Mouse (Mus musculus): ENCODE data around the gene Snx9.

The Snx9 gene

DNA sequence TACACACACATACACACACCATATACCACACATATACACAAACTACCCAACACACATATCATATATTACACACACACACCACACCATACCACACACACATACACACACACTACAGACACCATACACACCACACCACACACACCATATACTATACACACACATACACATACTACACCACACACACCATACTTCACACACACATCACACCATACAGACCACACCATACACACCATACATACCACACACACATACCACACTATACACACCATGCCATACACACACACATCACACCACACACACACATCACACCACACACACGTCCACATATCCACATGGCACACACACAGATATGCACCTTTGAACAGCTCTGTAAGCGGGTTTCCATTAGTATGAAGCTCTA lies 34.3 kb upstream of the Snx9 start:
- no peak for DNase-seq (ENCODE audit: low spot score in 2 of 2)

DNA sequence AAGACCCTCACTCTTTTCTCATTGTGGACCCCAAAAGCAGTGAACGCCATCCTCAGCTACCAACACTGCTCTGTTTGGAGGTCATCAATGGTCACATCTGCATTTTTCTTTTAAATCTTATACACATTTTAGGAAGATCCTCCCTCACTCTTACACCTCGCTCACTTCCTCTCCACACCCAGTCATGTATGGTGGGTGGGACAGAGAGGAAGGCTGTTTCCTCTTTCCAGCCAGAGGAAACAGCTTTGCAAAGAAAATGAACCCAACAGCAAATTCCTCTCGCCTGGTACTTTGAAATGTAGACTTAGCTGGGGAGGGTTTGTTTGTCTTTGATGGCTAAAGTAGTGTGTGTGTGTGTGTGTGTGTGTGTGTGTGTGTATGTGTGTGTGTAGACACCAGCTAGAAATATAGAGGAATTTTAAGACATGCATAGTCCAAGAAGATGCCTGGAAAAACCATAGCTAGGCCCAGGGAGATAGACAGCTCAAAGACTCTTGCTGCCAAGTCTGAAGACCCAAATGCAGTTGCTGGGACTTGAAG lies 33.2 kb upstream of the Snx9 start:
- DNase-seq (ENCODE audit: low spot score in 2 of 2): no peak

DNA sequence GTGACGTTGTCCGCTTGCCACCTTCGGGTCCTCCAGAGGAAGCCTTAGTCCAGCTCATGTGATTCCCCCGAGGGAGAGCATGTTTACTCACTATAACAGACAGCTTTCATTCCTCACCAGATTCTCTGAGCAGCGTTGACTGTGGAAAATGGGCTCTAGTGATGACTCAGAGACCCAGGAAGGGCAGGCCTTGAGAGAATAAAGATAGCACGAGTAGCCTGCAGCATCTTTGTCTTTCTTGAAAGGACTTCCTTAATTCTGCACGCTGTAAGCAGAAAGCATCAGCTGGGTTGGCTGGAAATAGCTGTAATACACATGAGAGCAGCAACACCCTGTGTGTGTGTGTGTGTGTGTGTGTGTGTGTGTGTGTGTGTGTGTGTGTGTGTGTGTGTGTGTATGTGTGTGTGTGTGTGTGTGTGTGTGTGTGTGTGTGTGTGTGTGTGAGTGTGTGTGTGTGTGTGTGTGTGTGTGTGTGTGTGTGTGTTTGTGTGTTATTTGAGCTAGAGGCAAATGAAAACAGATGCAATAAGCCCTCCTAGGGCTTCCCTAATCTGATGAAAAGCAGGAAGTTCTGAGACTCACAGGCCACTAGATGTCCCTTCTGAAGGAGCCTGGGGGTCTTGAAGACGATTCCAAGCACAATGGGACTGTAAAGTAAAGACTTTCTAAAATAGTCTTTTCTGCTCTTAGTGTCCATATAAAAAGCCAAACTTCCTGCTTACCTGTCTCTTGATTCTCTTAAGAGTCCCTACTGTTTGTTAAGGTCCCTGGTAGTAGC lies 27.1 kb upstream of the Snx9 start:
- no peak for DNase-seq (ENCODE audit: low spot score in 2 of 2)

DNA sequence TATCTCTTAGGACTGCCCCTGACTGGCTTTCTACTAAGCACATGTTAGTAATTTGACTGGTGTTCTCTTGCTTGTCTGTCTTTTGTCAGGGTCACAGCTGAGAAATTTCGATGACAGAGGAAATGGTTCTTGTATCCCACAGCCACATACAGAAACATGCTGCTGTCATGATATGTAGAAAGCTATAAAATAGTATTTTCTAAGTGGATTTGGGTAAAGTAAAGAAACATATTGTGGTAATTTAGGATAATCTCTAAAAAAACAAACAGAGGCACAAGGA lies 26.5 kb upstream of the Snx9 start:
- DNase-seq (ENCODE audit: low spot score in 2 of 2): no peak

DNA sequence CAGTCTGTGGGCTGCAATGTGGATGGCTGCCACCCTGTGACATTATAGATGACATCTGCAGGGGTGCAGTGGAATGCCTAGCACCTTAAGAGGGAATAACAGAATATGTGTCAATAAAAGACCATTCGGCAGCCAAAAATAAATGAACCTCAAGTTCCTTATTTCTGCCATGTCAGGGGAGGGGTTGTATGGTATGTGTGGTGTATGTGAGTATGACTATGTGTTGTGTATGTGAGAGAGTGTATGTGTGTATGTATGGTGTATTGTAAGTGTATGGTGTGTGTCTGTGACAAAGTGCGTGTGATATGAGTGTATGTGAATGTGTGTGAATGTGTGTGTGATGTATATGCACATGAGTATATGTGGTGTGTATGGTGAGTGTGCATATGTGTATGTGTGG lies 23.3 kb upstream of the Snx9 start:
- no peak for DNase-seq (ENCODE audit: low spot score in 2 of 2)

DNA sequence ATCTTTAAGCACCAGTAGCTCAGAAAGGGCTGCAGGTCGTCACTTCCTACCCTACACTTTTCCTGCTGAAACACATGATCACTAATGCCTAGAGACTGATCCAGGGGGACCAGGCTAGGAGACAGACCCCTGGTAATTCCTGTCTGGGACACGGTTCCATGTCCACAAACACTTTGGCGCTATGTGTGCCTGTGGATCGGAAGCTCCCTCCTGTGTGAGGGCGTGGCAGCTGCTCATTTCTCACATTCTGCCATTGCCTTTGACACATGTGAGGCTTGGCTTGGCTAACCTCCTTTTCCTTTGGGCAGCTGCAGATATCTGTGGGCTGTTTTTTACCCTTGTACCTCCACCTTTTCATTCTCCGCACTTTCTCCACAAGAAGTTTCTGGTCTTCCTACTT lies 22.0 kb upstream of the Snx9 start:
- DNase-seq (ENCODE audit: low spot score in 2 of 2): no peak

DNA sequence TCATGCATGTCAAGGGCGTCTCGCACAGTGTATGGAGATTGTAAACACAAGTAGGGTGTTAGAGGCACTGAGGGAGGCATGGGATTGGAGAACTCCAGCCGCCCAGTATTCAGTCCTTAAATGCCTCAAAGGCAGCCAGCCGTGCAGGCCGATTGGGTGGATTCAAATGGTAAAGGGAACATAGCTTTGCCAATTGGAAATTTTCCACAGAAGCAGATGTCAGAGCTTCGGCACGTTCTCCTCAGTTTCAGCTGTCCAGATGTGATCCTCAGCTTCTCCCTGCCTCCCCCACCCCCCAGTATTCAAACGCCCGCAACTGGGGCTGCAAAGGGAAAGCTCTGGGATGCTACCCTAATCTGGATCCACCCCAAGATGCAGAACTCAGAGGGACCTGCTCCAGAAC lies 21.3 kb upstream of the Snx9 start:
- DNase-seq (ENCODE audit: low spot score in 2 of 2): no peak

DNA sequence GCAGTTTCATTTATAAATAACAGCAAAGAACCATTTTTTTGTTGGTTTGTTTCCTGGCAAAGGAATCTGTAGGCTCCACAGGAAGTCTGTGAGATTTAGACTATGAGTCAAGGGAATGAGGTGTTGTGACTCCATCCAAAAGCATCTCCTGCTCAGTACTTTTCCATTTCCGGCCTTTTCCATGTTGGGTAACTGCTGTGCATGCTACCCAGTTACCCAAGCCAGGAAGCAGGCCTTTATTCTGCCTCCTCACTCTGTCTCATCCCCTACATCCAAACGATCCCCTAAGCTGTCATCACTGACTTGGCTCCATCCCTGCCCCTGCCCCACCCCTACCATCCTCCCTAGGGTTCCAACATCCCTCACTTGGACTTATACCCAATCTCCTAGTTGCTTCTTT lies 18.6 kb upstream of the Snx9 start:
- DNase-seq (ENCODE audit: low spot score in 2 of 2): no peak

DNA sequence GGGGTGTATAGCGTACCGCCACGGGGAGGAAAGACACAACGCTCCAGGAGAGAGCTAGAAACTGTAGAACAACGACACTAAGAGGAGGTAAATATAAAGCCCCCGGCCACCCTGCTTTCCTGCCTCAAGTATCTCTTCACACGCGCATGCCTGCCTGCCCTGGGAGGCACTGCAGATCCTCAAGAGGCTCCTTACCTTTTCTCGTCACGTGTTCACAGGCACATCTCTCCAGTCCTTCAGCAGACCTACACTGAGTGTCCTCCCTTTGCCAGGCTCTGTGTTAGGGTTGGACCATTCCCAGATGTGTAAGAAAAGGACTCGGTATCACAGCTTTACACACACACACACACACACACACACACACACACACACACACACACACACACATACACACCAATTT lies 18.1 kb upstream of the Snx9 start:
- DNase-seq (ENCODE audit: low spot score in 2 of 2): no peak

DNA sequence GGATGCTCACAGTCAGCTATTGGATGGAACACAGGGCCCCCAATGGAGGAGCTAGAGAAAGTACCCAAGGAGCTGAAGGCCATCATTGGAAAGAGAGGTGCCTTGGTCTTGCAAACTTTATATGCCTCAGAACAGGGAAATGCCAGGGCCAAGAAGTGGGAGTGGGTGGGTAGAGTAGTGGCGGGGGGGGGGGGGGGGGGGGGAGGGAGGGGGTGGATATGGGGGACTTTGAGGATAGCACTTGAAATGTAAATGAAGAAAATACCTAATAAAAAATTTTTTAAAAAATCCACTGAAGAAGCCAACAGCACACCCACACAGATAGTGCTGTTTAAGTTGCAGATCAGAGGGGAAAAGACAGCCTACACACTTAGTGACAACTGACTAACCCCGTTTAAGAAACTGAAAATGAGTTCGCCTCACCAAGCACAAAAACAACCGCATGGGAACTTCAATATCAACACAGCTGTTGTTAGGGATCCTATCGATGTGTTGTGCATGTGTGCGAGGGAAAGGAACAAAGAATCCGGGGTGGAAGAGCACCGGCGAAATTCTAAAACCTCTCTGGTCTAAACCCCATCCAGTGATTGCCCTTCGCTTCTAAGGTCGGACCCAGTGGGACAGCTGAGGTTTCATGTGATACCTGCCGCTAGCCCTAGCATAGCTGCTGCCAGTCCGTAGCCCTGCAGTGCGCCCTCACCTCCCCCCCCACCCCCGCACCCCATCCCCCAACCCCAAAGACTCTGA lies 13.1 kb upstream of the Snx9 start:
- DNase-seq (ENCODE audit: low spot score in 2 of 2): no peak

DNA sequence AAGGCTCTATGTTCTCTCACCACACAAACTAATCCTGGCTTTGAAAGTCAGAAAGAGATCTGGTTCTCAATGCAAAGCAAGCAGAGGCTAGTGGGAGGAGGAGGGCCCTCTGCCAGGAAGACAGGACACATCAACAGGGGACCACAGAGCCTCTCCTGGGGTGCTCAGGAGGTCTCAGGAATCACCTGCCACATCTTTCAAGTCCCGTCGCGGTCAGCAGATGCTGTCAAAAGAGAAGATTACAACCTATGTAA lies 12.6 kb upstream of the Snx9 start:
- no peak for DNase-seq (ENCODE audit: low spot score in 2 of 2)

DNA sequence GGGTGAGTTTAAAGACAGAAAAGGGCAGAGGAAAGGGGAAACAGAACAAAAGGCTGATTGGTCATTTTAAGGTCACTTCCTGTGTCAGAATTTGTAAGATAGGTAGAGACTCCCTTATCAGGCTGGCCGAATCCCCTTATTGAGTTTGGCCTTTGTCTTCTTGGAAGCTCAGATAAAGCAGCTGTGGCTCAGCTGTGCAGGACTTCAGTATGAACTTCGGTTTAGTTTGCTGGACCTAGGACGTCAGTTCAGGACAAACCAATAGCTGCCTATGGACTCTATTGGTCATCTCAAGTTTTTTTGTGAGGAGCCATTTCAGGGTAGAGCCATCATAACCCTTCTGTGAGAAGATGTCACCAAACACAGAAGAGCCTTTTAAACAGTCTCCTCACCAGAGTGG lies 12.2 kb upstream of the Snx9 start:
- no peak for DNase-seq (ENCODE audit: low spot score in 2 of 2)

DNA sequence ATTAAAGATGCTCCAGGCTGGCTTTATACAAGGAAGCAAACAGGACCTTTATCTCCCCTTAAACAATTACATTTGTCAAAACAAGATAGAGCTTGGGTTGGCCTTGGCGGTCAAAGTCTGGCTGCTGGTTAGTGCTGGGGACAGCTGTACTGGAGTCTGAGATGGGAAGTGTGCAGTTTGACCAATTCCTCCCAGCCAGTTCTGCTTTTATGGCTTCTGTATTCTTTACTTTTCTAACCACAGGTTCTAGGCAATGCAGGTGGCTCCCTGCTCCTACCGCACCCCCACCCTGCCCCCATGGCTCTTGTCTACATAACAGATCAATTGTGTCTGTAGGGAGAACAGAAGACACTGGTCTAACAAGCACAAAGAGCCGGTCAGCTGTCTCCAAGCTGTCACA lies 11.2 kb upstream of the Snx9 start:
- no peak for DNase-seq (ENCODE audit: low spot score in 2 of 2)

DNA sequence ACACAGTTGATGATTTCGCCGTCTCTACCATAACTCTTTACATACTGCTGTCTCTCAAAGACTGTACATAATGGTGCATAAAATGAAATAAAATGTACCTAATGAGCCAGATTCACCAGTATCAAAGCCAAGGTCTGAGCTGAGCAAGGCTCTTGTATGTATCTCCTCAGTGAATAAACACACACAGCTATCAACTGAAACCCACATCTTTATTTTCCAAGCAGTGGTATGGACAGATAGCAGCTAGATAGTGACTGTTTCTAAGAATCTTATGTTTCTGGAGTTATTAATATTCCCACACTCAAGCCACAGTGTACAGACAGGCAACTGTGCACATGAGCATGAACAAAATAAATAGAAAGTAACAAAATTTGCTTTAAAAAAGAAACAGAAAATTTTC lies 10.7 kb upstream of the Snx9 start:
- no peak for DNase-seq (ENCODE audit: low spot score in 2 of 2)

DNA sequence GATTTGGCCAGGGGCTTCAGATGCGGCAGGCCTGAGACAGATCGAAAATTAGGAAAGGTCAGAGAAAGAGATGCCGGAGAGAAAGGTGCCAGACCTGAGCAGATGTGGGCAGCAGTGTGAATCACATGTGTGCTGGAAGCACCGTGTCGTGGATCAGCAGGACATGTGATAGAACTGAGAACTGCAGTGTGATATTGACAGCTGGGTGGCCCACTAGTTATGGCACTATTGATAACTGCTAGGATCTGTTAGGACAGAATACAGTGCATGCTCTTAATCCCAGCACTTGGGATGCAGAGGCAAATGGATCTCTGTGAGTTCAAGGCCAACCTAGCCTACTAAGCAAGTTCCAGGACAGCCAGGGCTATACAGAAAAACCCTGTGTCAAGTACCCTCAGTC lies 10.3 kb upstream of the Snx9 start:
- no peak for DNase-seq (ENCODE audit: low spot score in 2 of 2)

DNA sequence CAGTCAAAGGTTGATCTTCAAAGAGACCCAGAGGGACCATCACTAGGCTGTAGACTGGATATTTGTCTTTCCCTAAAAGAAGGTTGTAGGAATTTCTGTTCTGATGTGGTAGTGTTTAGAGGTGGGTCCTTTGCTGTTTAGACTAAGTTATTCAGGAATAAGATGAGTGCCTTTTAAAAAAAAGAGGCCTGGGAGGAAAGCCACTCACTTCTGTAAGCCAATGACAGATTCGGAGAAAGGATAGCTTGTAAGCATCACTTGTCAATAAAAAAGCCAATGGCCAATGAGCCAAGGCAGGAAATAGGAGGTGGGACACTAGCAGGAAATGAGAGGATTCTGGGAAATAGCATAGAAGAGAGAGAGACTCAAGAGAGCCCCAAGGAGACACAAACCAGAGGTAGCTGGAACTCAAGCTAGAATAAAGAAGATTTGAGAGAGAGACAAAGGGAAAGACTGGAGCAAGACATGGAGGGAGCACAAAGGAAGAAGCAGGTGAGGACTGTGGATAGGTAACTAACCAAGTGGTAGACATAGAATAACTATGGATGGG lies 9.8 kb upstream of the Snx9 start:
- DNase-seq (ENCODE audit: low spot score in 2 of 2): no peak

DNA sequence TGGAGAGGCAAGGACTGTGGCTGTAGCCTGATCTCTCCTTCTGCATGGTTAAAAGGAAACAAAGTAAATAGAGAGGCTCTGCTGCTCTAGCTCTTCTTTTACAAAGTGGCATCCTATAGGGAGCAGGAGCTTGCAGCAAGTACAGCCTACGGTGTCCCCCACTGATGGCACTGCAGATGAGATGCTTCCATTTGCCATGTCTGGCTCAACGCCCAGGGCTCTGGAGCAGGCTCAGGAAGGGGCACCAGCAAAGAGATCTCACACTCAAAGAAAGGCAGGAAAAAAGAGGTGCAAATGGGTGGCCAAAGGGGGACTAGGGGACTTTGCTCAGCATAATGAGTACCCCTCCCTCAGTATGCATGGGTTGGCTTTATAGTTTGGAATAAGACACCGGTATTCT lies 7.0 kb upstream of the Snx9 start:
- no peak for DNase-seq (ENCODE audit: low spot score in 2 of 2)

DNA sequence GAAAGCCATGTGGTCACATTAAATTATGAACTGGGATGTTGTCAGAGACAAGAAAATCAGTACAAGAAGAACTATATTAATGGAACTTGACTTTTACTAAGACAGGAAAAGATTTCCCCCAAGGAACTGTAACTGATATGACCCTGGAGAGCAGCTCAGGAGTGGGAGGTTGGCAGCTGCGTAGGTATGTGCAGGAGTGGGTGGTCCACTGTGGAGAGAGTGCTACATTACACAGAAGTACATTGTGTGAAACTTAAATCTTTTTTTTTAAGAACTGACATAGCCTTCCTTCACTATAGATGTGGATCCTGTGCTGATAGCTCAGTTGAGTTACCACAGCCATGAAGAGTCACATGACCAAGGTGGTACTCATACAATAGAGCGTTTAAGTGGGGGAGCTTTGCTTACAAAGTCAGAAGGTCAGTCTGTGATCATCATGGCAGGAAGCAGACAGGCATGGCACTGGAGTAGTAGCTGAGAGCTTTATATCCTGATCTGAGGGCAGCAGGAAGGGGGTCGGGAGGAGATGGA lies 6.3 kb upstream of the Snx9 start:
- DNase-seq (ENCODE audit: low spot score in 2 of 2): no peak

DNA sequence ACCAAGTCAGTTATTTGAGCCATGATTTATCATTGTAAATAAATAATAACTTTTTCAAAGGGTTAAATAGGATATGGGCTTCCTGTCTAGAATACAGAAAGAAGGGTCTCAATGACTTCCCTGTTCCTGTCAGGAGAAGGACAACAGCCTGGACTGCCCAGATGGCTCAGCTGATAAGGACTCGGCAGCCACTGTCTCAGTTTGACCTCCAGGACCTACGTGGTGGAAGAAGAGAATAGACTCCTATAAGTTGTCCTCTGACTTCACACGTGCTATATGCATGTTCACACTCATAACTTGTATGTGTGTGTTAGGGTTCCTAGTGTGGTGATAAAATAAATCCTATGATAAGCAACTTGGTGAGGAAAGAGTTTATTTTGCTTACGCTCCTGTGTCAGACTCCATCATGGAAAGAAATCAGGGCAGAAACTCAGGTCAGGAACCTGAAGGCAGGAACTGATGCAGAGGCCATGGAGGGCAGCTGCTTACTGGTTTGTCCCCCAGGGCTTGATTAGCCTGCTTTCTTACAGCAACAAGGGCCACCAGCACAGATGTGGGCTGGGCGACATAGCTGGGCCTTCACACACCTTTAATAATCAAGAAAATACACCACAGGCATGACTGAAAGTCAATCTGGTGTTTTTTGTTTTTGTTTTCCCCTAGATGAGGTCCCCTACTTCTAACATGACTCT lies 1.4 kb upstream of the Snx9 start:
- no peak for DNase-seq (ENCODE audit: low spot score in 2 of 2)

DNA sequence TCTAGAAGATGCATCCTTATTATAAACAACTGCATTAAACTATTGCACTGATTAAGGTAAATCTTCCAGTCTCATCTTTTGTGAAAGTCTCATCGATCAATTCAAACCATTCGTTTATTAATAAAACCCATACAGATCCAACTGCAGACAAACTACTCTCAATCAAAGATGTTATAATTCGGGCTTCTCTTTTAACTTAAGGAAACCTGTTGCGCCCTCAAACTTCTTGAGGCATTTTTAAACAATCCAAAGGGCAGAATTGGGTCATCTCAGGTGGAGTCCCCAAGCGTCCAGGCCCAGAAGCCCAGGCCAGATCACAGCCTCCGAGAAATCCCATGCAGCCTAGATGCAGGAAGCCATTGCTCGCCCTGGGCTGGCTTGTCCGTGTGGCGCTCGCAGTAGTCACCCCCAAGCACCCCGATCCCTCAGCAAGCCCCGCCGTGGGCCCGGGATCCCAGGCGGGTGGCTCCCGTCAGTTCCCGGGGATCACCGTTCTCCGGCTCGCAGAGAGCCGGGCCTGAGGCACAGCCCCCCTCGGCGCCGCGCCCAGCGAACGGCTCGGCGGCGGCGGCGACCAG lies 490 bp upstream of the Snx9 start:
- DNase-seq (ENCODE audit: low spot score in 2 of 2): peak; percentile 27 to 30

DNA sequence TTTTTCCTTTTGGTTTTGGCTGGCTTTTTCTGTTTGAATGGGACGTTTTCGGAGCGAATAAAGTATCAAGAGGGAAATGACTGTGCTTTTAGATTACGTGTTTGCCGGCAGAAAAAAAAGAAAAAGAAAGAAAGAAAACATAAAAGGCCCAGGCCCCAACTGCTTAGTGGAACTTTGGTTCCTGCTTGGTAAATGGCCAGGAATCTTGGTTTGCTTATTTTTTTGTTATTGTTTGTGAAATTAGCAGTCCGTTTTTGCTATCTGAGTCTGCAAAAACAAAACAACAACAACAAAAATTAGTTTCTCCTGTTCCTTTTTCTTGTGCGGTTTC lies 779 bp downstream of the Snx9 start:
- DNase-seq (ENCODE audit: low spot score in 2 of 2): no peak

DNA sequence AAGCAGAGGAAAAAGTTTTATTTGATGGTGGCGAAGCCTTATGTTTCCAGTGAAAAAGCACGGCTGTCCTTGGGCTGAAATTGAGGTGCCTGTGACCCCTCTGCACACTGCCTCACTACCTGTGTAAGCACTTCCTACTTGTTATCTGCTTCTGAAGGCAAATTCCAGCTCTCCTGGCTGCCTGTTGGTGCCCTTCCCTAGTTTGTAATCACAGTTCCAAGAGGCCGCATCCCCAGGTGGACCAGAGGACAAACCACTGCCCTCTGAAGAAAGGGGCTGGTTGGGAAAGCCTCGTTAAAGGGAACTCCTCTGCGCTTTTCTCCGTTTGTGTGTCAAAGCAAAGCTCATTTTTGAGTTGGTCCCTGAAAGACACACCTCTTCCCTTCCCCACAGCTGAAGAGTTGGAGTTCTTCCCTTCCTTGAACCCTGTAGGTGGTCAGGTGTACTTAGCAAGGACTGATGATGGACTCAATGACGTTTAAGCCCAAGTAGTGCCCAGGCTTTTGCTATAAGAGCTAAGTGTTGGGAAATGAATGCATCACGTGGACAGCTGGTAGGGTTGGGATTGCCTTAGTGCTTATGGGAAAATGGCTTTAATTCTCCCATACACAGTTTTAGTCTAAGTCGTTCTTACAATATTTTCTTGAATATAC lies 2.0 kb downstream of the Snx9 start:
- DNase-seq (ENCODE audit: low spot score in 2 of 2): no peak

All from frontal cortex, postnatal 36 days (tissue).